Mouse (Mus musculus): ENCODE data around the gene Snx30.

Gene Snx30

GRCm38 (mm10) chr4:59805181-59805967, at the start of gene Snx30:
Gene Snx30 (plus strand): TSS chr4:59805840.
- DNase-seq (ENCODE audit: extremely low read depth, low read depth, low spot score): no peak

GRCm38 (mm10) chr4:59756332-59757082, 49.1 kb upstream of the Snx30 start:
- peak; percentile 67 for DNase-seq (ENCODE audit: extremely low read depth, low read depth, low spot score)

- DNase-seq (ENCODE audit: extremely low read depth, low read depth, low spot score): peak; percentile 43
Observed at GRCm38 (mm10) chr4:59757452-59758435, 47.9 kb upstream of the Snx30 start.

- DNase-seq (ENCODE audit: extremely low read depth, low read depth, low spot score): no peak
Observed at GRCm38 (mm10) chr4:59760016-59760415, 45.6 kb upstream of the Snx30 start.

GRCm38 (mm10) chr4:59760636-59761364, 44.8 kb upstream of the Snx30 start:
- no peak for DNase-seq (ENCODE audit: extremely low read depth, low read depth, low spot score)

GRCm38 (mm10) chr4:59761365-59761729, 44.3 kb upstream of the Snx30 start:
- DNase-seq (ENCODE audit: extremely low read depth, low read depth, low spot score): no peak

GRCm38 (mm10) chr4:59764950-59765349, 40.7 kb upstream of the Snx30 start:
- DNase-seq (ENCODE audit: extremely low read depth, low read depth, low spot score): no peak

- DNase-seq (ENCODE audit: extremely low read depth, low read depth, low spot score): no peak
Observed at GRCm38 (mm10) chr4:59765385-59766005, 40.1 kb upstream of the Snx30 start.

GRCm38 (mm10) chr4:59767717-59768116, 37.9 kb upstream of the Snx30 start:
- DNase-seq (ENCODE audit: extremely low read depth, low read depth, low spot score): no peak

- no peak for DNase-seq (ENCODE audit: extremely low read depth, low read depth, low spot score)
Observed at GRCm38 (mm10) chr4:59772171-59772879, 33.3 kb upstream of the Snx30 start.

GRCm38 (mm10) chr4:59777828-59778227, 27.8 kb upstream of the Snx30 start:
- no peak for DNase-seq (ENCODE audit: extremely low read depth, low read depth, low spot score)

GRCm38 (mm10) chr4:59780568-59780967, 25.1 kb upstream of the Snx30 start:
- no peak for DNase-seq (ENCODE audit: extremely low read depth, low read depth, low spot score)

GRCm38 (mm10) chr4:59782853-59783684, 22.6 kb upstream of the Snx30 start:
- DNase-seq (ENCODE audit: extremely low read depth, low read depth, low spot score): no peak

- DNase-seq (ENCODE audit: extremely low read depth, low read depth, low spot score): peak; percentile 74
Observed at GRCm38 (mm10) chr4:59783685-59784279, 21.9 kb upstream of the Snx30 start.

- DNase-seq (ENCODE audit: extremely low read depth, low read depth, low spot score): no peak
Observed at GRCm38 (mm10) chr4:59785412-59785811, 20.2 kb upstream of the Snx30 start.

- DNase-seq (ENCODE audit: extremely low read depth, low read depth, low spot score): no peak
Observed at GRCm38 (mm10) chr4:59786661-59787060, 19.0 kb upstream of the Snx30 start.

- DNase-seq (ENCODE audit: extremely low read depth, low read depth, low spot score): no peak
Observed at GRCm38 (mm10) chr4:59787126-59787525, 18.5 kb upstream of the Snx30 start.

- DNase-seq (ENCODE audit: extremely low read depth, low read depth, low spot score): peak; percentile 65
Observed at GRCm38 (mm10) chr4:59789015-59789414, 16.6 kb upstream of the Snx30 start.
